Mouse (Mus musculus) hindbrain, embryonic 15.5 days (tissue): ENCODE measurements around the gene Themis2. TPM values are rescaled to one million over a fixed set of nuclear protein-coding genes. Genes with fewer than 3 reads are reported as not detected.
"Not testable (repeated sequence)": the region's sequence is repeated elsewhere in the genome, so short reads cannot be mapped to it uniquely, and the experiment has no call there.

ENCODE experiments used
- ATAC-seq: fragments of 200-750 bp; cut with Nextera tagmentation; 2 replicates; pipeline ENCODE4 v1.8.0; 2017; ENCODE audit warnings: low read depth, moderate number of reproducible peaks, moderate TSS enrichment; ENCODE audit not compliant: low FRiP score
- H3K27ac ChIP-seq: fragments of 300-500 bp; sonication (generic); replicated peaks from 2 replicates; pipeline ENCODE4 v1.5.1; 2015; ENCODE audit warnings: mild to moderate bottlenecking, inconsistent platforms
- H3K27me3 ChIP-seq: fragments of 300-500 bp; sonication (generic); 2 replicates; pipeline ENCODE4 v1.6.1; 2015; ENCODE audit warnings: control low read depth, inconsistent platforms
- H3K36me3 ChIP-seq: fragments of 300-500 bp; sonication (generic); 2 replicates; pipeline ENCODE4 v1.6.1; 2015; ENCODE audit warnings: control low read depth, inconsistent platforms
- H3K4me1 ChIP-seq: fragments of 300-500 bp; sonication (generic); replicated peaks from 2 replicates; pipeline ENCODE4 v1.6.1; 2015; ENCODE audit warnings: control low read depth, inconsistent platforms
- H3K4me2 ChIP-seq: fragments of 300-500 bp; sonication (generic); 2 replicates; pipeline ENCODE4 v1.6.1; 2015; ENCODE audit warnings: moderate library complexity, mild to moderate bottlenecking, inconsistent platforms
- H3K4me3 ChIP-seq: fragments of 300-500 bp; sonication (generic); 2 replicates; pipeline ENCODE4 v1.5.1; 2015; ENCODE audit warnings: mild to moderate bottlenecking, inconsistent platforms
- H3K9ac ChIP-seq: fragments of 300-500 bp; sonication (generic); 2 replicates; pipeline ENCODE4 v1.6.1; 2015; ENCODE audit warnings: inconsistent platforms
- H3K9me3 ChIP-seq: fragments of 300-500 bp; sonication (generic); 2 replicates; pipeline ENCODE4 v1.6.1; 2016; ENCODE audit warnings: control low read depth, inconsistent platforms
- WGBS: fragments of 180-500 bp; shearing (Covaris S2); methylation state at CpG from one replicate; pipeline ENCODE4 v1.1.7; 2015; 5-methylcytosine and 5-hydroxymethylcytosine counted together
- polyA plus RNA-seq: library from polyadenylated mRNA; unstranded; fragments of >200 nt; fragmentation: Nextera tagmentation; extraction: Ambion mirVana; gene quantifications from 2 replicates; pipeline ENCODE4 v1.2.1, GENCODE M21; 2015

Gene Themis2
- polyA plus RNA-seq, 1 experiment from 2014 or later, result 0.41 TPM

DNA sequence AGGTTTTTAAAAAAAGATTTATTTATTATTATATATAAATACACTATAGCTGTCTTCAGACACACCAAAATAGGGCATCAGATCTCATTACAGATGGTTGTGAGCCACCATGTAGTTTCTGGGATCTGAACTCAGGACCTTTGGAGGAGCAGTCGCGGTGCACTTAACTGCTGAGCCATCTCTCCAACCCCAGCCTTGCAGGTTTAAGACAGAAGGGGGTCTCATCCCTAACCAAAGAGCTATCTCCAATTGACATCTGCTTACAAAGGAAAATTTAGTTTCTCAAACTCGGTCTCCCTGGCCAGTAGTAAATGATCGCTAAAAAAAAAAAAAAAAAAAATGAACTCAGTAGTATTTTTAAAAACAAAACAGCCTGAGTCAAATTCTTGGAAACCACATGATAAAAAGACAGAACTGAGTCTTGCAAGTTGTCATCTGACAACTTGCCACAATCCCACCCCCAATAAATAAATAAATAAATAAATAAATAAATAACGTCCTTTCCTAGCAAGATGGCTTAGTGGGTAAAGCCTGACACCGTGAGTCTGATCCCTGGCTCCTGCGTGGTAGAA, 10.5 kb upstream of the Themis2 start:
- no peak for ATAC-seq
- 91% methylated on average over 7 of the region's 7 CpGs for WGBS
- H3K9me3 ChIP-seq, result no peaks in the 10 kb centered on the region
- H3K4me3 ChIP-seq, result no peak overlapping the region
- no peaks in the 10 kb centered on the region for H3K27me3 ChIP-seq
- no peaks in the 10 kb centered on the region for H3K4me1 ChIP-seq
- no peaks in the 10 kb centered on the region for H3K36me3 ChIP-seq
- no peak overlapping the region for H3K27ac ChIP-seq
- no peak overlapping the region for H3K9ac ChIP-seq
- H3K4me2 ChIP-seq, result no peak overlapping the region

GRCm38 (mm10) chr4:132805599-132806197, 9.5 kb upstream of the Themis2 start:
- no peak overlapping the region for H3K9ac ChIP-seq
- H3K4me2 ChIP-seq, result no peak overlapping the region
- H3K9me3 ChIP-seq, result no peaks in the 10 kb centered on the region
- H3K4me3 ChIP-seq, result no peak overlapping the region
- no peak overlapping the region for H3K27ac ChIP-seq
- 88% methylated on average over 12 of the region's 12 CpGs for WGBS
- no peak for ATAC-seq
- no peaks in the 10 kb centered on the region for H3K4me1 ChIP-seq
- no peaks in the 10 kb centered on the region for H3K27me3 ChIP-seq
- no peaks in the 10 kb centered on the region for H3K36me3 ChIP-seq

- ATAC-seq, result no peak
- H3K4me1 ChIP-seq, result no peaks in the 10 kb centered on the region
- no peaks in the 10 kb centered on the region for H3K36me3 ChIP-seq
- no peak overlapping the region for H3K4me3 ChIP-seq
- no peak overlapping the region for H3K9ac ChIP-seq
- no peaks in the 10 kb centered on the region for H3K9me3 ChIP-seq
- H3K4me2 ChIP-seq, result no peak overlapping the region
- no peaks in the 10 kb centered on the region for H3K27me3 ChIP-seq
- H3K27ac ChIP-seq, result no peak overlapping the region
- 86% methylated on average over 5 of the region's 5 CpGs for WGBS
These were observed 9.0 kb upstream of the Themis2 start for GRCm38 (mm10) chr4:132805146-132805545.

GRCm38 (mm10) chr4:132804331-132804730, 8.1 kb upstream of the Themis2 start:
- no peak overlapping the region for H3K4me2 ChIP-seq
- no peaks in the 10 kb centered on the region for H3K36me3 ChIP-seq
- no peak overlapping the region for H3K9ac ChIP-seq
- H3K4me3 ChIP-seq, result no peak overlapping the region
- H3K9me3 ChIP-seq, result no peaks in the 10 kb centered on the region
- H3K4me1 ChIP-seq, result no peaks in the 10 kb centered on the region
- H3K27me3 ChIP-seq, result no peaks in the 10 kb centered on the region
- WGBS, result 98% methylated on average over 6 of the region's 6 CpGs
- ATAC-seq, result no peak
- no peak overlapping the region for H3K27ac ChIP-seq

DNA sequence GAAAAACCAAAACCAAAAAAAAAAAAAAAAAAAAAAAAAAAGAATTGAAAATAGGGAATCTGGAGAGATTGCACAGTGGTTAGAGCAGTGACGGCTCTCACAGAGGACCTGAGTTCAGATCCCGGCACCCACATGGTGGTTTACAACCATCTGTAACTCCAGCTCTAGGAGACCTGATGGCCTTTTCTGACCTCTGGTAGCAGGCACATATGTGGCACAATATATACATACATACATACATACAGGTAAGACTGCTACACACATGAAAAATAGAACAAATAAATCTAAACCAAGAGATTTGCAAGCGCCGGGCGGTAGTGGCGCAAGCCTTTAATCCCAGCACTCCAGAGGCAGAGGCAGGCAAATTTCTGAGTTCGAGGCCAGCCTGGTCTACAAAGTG, 7.7 kb upstream of the Themis2 start:
- ATAC-seq, result no peak
- Histone ChIP-seq H3K4me1 (no peaks in the 10 kb centered on the region), H3K9ac (no peak overlapping the region), H3K27ac (no peak overlapping the region), H3K36me3 (no peaks in the 10 kb centered on the region), H3K4me2 (no peak overlapping the region), H3K4me3 (no peak overlapping the region), H3K9me3 (no peaks in the 10 kb centered on the region), H3K27me3 (no peaks in the 10 kb centered on the region)
- WGBS, result 96% methylated on average over 7 of the region's 7 CpGs

DNA sequence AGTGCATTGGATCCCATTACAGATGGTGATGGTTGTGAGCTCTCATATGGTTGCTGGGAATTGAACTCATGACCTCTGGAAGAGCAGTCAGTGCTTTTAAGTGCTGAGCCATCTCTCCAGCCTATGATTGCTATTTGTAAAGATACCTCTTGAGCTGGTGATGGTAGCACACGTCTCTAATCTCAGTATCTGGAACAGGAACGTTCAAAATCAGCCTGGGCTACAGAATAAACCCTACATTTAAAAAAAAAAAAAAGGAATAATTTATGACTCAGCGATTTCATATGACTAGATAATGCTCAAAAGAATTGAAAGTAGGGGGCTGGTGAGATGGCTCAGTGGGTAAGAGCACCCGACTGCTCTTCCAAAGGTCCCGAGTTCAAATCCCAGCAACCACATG, 7.0 kb upstream of the Themis2 start:
- Histone ChIP-seq H3K4me3 (no peak overlapping the region), H3K4me2 (no peak overlapping the region), H3K36me3 (no peaks in the 10 kb centered on the region), H3K9me3 (no peaks in the 10 kb centered on the region), H3K4me1 (no peaks in the 10 kb centered on the region), H3K27ac (no peak overlapping the region), H3K9ac (no peak overlapping the region), H3K27me3 (no peaks in the 10 kb centered on the region)
- WGBS, result 93% methylated on average over 5 of the region's 5 CpGs
- ATAC-seq, result no peak

GRCm38 (mm10) chr4:132802171-132802637, 6.0 kb upstream of the Themis2 start:
- WGBS, result 67% methylated on average over 16 of the region's 16 CpGs
- Histone ChIP-seq H3K4me1 (no peaks in the 10 kb centered on the region), H3K9me3 (no peaks in the 10 kb centered on the region), H3K36me3 (no peaks in the 10 kb centered on the region), H3K9ac (no peak overlapping the region), H3K27ac (no peak overlapping the region), H3K27me3 (no peaks in the 10 kb centered on the region), H3K4me3 (no peak overlapping the region), H3K4me2 (no peak overlapping the region)
- ATAC-seq, result no peak

- Histone ChIP-seq H3K9ac (no peak overlapping the region), H3K27me3 (peaks cover 3% of the 10 kb centered on the region; the same call in 1 of the 2 replicates), H3K4me1 (no peaks in the 10 kb centered on the region), H3K36me3 (no peaks in the 10 kb centered on the region), H3K9me3 (no peaks in the 10 kb centered on the region), H3K4me3 (no peak overlapping the region), H3K27ac (no peak overlapping the region), H3K4me2 (no peak overlapping the region)
- ATAC-seq, result no peak
- 85% methylated on average over 18 of the region's 18 CpGs for WGBS
These were observed 5.2 kb upstream of the Themis2 start for GRCm38 (mm10) chr4:132801176-132802077.

DNA sequence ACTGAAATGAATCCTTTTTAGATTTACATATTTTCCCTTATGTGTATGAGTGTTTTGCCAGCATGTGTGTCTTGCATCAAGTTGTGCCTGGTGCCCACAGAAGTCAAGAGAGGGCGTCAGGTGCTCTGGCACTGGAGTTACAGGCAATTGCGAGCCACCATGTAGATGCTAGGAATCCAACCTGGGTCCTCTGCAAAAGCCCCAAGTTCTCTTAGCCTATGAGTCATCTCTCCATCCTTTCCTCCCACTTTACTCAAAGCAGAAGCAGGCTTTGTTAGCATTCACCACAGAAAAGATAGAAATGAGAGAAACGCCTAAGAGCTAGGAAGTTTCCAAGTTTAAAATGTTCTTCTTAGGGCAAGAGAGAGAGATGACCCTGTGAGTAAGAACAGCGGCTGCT, 3.7 kb upstream of the Themis2 start:
- no peaks in the 10 kb centered on the region for H3K9me3 ChIP-seq
- no peak for ATAC-seq
- no peak overlapping the region for H3K4me3 ChIP-seq
- H3K36me3 ChIP-seq, result no peaks in the 10 kb centered on the region
- 0 out of 2 replicates have a peak, but pooled peaks cover 5% of the 10 kb centered on the region for H3K4me1 ChIP-seq
- H3K27me3 ChIP-seq, result peaks cover 12% of the 10 kb centered on the region
- no peak overlapping the region for H3K27ac ChIP-seq
- 94% methylated on average over 4 of the region's 4 CpGs for WGBS
- no peak overlapping the region for H3K9ac ChIP-seq
- no peak overlapping the region for H3K4me2 ChIP-seq

DNA sequence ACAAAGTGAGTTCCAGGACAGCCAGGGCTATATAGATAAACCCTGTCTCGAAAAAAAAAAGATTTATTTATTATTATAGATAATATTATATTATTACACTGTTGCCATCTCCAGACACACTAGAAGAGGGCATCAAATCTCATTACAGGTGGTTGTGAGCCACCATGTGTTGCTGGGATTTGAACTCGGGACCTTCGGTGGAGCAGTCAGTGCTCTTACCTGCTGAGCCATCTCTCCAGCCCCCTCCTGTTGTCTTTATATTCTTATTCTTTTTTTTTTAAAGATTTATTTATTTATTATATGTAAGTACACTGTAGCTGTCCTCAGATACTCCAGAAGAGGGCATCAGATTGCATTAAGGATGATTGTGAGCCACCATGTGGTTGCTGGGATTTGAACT, 2.5 kb upstream of the Themis2 start:
- not testable (repeated sequence) for H3K9me3 ChIP-seq, H3K27ac ChIP-seq, H3K4me2 ChIP-seq, H3K36me3 ChIP-seq, ATAC-seq, H3K9ac ChIP-seq, H3K4me1 ChIP-seq, H3K4me3 ChIP-seq
- 88% methylated on average over 3 of the region's 3 CpGs for WGBS
- H3K27me3 ChIP-seq, result peaks cover 21% of the 10 kb centered on the region

- 0 out of 2 replicates have a peak, but pooled peaks cover 5% of the 10 kb centered on the region for H3K4me1 ChIP-seq
- no peaks in the 10 kb centered on the region for H3K9me3 ChIP-seq
- H3K4me2 ChIP-seq, result no peak overlapping the region
- WGBS, result 81% methylated on average over 4 of the region's 4 CpGs
- no peak overlapping the region for H3K27ac ChIP-seq
- H3K4me3 ChIP-seq, result no peak overlapping the region
- H3K9ac ChIP-seq, result no peak overlapping the region
- H3K27me3 ChIP-seq, result peaks cover 21% of the 10 kb centered on the region
- no peak for ATAC-seq
- no peaks in the 10 kb centered on the region for H3K36me3 ChIP-seq
These were observed 1.8 kb upstream of the Themis2 start for GRCm38 (mm10) chr4:132798028-132798427.

DNA sequence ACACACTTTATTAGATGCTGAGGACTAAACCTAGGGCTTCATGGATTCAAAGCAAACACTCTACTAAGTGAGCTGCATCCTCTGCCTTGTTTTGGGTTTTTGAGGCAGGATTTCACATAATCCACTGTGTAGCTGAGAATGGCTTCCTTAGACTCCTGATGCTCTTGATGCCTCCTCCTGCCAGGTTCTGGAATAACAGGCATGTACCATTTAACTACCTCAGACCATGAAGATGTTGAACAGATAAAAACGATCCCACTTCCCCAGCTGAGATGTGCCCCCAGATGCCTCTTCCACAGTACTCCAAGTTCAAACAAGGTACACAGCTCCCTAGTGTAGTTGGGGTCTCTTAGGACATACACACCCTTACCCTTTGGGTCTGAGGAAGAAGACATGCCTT, 1.3 kb upstream of the Themis2 start:
- no peaks in the 10 kb centered on the region for H3K9me3 ChIP-seq
- 0 out of 2 replicates have a peak, but pooled peaks cover 5% of the 10 kb centered on the region for H3K4me1 ChIP-seq
- no peak overlapping the region for H3K9ac ChIP-seq
- no peak overlapping the region for H3K27ac ChIP-seq
- H3K36me3 ChIP-seq, result no peaks in the 10 kb centered on the region
- H3K4me2 ChIP-seq, result no peak overlapping the region
- no peak overlapping the region for H3K4me3 ChIP-seq
- no peak for ATAC-seq
- 86% methylated on average over 1 of the region's 1 CpGs for WGBS
- peaks cover 21% of the 10 kb centered on the region for H3K27me3 ChIP-seq
